Mouse (Mus musculus): ENCODE measurements at regions not wholly inside any gene's neighbourhood (a gene's known extent, or its start where the extent isn't known, plus 50 kb on each side); places are given as distances from the start of the nearest gene placed in this dataset.

DNA sequence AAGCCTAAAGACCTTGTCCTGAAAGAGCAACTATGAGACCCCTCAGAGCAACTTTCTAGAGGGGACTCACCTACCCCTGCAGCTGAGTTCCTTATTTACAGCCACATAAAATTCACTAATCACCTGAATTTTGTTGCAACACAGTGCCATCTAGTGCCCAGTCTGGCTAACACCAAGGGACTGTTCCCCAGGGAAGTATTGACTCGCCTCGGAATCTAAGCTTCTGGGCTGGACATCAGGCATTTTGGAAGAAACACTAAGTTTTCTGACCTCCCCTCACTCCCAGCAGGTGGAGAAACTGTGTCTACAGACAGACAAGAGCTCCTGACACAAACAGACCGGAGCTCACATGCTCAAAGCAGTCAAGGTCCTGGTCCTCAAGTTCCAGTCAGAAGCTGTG is 343.4 kb downstream of the Rnf144a start:
- DNase-seq (ENCODE audit: low spot score in 2 of 2) = peak; percentile 79 to 82

DNA sequence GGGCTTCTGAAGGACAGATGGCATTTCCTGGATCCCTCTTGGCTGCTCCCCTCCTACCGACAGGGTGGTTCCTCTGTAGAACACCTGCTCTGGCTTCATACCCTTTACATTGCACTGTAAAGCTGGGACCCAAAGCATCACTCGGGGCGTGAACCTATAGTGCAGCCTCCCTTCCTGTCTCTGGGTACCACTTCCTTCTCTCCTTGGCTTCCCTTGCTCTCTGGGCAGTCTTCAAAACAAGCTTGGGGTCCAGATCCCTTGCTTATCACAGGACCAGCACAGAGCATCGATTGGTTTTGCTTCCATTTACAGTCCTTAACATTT is 346.4 kb downstream of the Rnf144a start:
- DNase-seq (ENCODE audit: low spot score in 2 of 2) = no peak

DNA sequence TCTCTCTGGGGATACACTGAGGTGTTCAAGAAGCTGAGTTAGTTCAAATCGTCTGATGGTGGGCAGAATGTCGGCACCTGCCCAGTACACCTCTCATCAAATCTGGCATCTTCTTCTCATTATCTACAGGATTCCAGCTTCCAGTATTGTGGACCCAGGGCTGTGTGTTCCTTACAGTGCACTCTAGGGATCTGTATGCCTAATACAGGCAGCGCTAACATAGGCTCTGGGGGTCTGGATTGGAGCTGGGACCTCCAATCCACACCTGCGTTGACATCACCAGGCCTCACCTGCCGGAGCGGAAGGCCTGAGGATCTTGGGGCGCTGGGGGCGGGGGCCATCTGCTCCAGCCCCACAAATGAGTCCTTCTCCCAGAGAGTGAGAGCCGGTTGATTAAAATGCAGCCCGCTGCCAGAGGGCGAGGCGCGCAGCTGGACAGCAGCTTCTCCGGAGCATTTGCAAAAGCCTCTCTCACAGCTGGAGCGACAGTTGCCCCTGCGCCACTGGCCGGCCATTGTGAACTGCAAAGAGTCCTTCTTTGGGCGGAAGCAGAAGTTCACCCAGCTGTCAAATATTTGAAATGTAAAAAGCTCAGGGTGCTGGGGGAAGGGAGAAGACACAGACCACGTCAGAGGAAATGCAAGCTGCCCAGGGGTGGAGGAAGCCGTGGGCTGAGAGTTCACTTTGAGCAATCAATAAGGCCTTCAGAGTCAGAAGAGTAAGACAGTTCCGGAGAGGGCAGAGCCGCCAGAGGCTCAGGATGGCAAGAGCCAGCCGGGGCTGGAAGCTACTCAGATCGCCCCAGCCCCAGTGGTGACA is 347.0 kb downstream of the Rnf144a start:
- DNase-seq (ENCODE audit: low spot score in 2 of 2) = peak; percentile 64 to 65

DNA sequence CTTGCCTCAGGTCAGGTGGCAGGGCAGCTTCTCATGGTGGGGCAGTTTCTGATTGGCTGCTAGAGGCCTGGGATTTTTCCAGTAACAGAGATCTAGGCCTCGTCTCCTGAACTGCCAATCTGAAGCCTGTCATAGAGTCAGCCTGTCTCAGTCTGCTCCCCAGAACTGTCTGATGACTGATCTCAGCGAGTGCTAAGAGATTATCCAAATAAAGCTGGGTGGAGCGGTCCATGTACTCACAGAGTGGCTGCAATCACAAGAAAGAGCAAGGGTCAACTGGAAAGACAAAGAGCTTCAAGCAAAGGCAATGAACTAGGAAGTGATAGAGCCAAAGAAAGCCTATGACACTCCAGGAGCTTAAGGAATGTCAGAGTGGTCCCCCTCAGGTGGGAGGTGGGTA is 354.7 kb downstream of the Rnf144a start:
- peak in 1 of 2 experiments; percentile 9 for DNase-seq (ENCODE audit: low spot score in 2 of 2)

DNA sequence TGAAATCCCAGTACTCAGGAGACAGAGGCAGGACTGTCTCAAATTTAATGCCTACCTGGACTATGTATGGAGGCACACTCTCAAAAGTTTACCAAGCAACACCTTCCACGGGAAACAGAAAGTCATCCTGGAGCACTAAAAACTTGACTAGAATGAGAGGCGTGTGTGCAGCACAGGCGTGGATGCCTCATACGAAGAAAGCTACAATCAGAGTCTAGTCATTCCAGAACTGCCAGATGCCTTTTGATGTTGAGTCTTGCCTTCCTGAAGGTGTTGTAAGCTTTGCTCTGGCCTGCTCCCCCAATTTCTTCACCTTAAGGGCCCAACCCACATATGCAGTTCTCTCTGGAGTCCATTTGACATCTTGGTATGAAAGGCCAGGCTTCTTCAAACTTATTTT is 356.0 kb downstream of the Rnf144a start:
- DNase-seq (ENCODE audit: low spot score in 2 of 2) = peak in 1 of 2 experiments; percentile 7

DNA sequence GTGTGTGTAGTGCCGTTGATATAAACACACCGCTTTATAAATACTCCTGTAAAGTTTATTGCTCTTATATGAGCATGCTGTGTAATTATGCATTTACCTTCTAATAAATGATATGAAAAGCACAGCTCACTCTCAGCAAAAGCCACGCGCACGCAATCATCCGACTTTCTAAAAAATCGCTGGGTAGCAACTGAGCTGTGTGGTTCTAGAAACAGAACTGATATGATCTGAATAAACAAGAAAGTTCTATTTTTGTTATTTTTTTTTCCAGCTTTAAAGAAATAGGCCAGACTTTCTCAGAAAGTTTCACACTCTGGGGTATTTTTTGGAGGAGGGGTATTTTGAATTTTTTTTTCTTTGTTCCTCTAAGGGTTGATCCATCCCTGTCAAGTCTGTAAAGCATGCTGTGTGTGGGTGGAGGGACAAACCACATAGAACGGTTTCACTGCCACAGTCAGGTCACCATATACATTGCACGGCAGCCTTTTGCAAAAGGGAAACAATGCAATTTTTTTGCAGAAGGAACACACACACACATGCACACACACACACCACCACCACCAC is 357.5 kb downstream of the Rnf144a start:
- peak in 1 of 2 experiments; percentile 33 for DNase-seq (ENCODE audit: low spot score in 2 of 2)

DNA sequence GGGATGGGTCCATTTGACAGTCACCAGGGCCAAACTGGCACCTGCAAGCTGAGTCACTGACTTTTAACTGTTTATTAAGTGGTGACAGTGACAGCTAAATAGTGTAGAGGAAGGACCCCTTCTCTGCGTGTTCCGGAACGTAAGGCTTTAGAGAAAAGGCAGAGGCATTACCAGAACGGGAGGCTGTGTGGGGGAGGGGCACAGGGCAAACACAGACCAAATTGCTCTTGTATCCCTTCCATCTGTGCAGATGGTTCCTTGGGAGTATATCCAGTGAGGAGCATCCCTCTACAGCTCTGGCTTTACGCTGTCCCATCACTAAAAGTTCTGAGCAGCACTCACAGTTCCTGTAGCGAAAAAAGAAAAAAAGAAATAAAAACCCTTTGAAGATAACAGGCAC is 368.1 kb downstream of the Rnf144a start:
- no peak for DNase-seq (ENCODE audit: low spot score in 2 of 2)

DNA sequence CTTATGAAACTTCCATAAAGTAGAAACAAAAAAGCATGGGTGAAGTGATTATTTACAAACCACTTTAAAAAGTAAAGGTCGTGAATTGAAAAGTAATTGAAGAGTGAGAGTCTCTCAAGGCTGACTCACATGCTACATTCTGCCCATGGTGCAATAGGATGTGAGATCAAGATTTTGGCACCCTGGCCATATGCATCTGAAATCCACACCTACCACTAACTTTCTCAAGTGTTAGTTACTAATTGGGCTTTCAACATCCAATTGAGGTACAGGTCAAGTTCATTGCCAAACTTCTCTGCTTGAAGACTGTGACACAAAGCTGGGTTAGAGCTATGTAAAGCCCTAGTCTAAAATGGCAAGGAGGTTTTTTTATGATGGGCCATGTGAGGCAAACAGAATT is 369.7 kb downstream of the Rnf144a start:
- no peak for DNase-seq (ENCODE audit: low spot score in 2 of 2)

DNA sequence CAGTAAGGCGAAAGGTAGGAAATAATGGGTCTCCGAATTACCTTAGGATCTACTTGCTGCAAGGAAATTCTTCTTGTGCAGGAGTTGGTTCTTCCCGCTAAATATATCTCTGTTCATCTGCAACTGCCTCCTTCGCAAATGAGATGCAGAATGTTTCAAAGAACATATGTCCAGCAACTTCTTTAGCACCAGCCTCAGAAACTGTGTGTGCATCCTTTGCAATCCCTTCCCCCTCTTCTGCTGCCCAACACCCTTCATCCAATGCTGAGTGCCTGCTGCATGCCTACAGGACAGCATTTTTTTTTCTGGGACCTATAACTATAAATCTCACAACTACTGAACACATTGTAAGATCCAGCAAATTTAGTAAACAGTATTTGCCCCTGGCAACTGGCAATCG is 402.1 kb downstream of the Rnf144a start:
- peak; percentile 31 to 62 for DNase-seq (ENCODE audit: low spot score in 2 of 2)

DNA sequence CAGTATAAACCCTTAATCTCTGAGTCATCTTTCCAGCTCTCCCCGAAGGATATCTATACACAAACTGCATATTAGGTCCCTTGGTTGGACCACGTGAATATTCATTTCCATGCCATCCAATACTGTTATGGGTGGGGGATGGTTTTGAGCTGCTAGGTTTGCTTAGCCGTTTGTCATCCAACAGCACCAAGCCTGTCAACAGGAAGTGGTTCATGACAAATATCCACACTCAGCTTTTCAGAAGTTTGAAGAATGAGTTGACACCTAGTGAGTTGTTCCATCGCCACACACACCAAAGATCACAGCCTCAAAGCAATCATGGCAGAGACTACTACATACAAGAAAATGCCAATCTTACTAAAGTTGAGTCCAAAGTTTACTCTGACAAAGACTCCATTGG is 421.0 kb downstream of the Rnf144a start:
- DNase-seq (ENCODE audit: low spot score in 2 of 2) = no peak

DNA sequence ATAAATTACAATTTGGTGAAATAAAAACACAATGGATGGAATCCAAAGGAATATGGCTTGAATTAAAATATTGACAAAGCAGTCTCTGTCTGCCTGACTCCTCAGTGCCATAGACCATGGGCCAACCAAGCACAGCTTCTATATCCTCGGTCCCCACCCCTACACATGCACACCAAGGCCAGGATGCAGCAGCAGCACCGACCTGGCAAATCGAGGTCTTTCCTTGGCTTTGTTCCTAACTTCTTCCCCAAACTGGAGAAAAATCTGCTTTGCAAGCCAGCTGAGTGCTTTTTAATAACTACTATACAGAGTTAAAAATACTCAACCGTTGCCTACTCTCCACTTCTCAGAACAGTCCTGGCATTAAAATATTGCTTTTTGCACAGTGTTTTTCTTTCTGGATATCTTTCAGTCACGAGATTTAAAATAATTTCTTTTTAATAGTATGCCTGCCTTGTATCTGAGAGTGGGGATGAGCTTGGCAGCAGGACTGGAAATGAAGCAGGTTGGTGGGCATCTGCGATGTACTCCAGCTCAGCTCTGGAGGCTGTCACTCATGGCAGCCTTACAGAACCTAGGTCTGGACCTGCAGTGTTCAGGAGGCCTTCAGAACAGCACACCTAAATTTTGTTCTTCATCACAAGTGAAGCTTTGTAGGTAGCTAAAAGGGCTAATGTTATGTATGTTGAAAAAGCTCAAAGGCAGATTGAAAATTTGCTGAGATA is 423.1 kb downstream of the Rnf144a start:
- DNase-seq (ENCODE audit: low spot score in 2 of 2) = peak in 1 of 2 experiments; percentile 33

DNA sequence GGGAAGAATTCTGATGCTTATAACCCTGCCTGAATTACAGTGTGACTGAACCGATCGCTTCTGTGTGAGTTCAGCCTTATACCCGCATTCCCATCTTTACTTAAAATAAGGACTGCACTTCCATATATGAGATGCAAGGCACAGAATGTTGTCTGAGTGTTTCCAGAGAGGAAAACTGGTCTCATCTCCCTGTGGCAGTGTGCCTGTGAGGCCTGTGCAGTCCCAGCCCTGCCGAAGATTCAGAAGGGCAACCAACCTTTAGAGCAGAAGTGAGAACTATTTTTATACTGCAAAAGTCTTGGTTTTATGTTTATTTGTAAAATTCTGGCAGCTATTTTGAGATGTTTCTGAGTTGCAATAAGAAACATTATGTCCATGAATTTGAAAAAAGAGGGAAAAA is 432.5 kb downstream of the Rnf144a start:
- DNase-seq (ENCODE audit: low spot score in 2 of 2) = peak; percentile 44 to 50

DNA sequence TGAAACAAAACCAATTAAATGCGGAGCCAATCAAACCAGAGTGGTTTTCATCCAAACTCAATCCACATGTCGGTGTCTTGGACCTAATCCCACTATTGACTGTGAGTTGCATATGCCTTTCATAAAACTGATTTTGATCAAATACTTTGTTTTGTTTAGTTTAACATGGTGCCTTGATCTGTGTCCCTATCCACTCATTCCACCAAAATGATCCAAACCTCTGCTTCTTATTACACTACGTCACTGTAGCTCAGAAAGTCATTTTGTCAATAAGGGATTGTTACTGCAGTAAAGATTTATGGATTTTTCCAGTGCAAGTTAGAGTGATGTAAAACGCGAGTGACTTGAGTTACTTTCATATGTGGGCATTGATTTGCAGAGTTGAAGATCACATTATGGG is 436.7 kb downstream of the Rnf144a start:
- no peak for DNase-seq (ENCODE audit: low spot score in 2 of 2)

DNA sequence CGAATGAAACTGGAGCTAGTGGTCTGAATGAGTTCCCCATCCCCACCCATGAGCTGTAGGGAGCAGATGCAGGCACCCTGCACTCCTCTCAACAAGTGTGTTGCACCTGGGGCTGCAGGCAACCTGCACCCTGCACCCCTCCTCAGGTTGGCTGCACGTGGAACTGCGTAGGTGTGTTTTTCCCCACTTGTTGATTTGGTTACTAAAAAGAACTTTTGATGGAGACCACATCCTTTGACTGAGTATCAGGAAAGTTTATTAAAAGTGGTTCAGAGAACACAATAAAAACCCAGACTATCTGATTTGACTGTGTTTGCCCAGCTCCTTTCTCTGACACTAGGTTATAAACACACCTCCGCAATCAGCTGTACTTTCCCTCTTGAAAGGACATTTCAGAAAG is 456.5 kb downstream of the Rnf144a start:
- no peak for DNase-seq (ENCODE audit: low spot score in 2 of 2)

DNA sequence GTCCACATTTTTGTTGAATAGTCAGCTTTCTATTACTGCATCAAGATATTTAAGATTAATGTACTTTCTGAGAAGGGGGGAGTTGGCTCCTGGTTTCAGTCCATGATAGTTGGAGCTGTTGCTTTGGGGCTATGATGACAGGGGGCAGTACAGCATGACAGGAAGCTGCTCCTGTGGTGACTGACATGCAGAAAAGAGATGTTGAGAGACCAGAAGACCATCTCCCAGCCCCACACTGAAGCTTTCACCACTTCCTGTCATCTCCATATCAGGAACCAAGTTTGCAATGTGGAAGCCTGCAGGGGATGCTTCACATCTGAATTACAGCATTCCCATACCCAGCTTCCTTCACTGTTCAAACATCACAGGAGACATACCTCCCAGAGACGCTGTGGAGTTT is 457.5 kb downstream of the Rnf144a start:
- no peak for DNase-seq (ENCODE audit: low spot score in 2 of 2)

DNA sequence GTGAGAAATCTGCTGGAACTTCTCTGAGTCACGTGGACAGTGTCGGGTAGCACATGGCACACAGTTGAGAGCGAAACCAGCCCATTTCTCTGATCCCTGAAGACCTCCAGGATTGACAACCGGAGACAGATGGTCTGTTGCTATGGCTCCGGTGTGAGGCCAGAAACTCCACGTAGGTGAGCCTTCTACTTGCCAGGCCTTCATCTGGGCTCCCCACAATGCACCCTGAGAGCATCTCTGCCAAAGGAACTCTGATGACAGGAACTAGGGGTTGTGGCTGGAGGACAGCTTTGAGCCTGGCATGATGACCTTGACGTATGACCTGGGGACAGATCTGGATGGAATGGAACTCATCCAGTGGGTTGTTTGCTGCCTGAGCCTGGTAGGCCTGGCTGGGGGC is 467.9 kb downstream of the Rnf144a start:
- no peak for DNase-seq (ENCODE audit: low spot score in 2 of 2)

DNA sequence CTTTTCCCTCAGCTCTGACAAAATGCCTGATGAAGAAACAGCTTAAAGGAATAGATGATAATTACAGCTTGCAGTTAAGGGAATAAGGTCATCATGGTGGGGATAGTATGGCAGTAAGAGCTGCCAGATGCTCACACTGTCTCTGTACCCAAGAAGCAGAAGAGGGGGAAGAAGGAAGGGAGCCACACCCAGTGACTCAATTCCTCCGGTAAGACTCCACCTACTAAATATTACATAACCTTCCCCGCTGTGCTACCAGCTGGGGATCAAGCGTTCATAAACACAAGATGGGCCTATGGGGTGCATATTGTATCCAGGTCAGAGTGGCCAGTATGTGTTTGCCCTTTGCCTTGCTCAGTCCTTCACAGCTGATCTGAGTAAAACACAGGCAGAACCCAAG is 468.9 kb downstream of the Rnf144a start:
- DNase-seq (ENCODE audit: low spot score in 2 of 2) = no peak

DNA sequence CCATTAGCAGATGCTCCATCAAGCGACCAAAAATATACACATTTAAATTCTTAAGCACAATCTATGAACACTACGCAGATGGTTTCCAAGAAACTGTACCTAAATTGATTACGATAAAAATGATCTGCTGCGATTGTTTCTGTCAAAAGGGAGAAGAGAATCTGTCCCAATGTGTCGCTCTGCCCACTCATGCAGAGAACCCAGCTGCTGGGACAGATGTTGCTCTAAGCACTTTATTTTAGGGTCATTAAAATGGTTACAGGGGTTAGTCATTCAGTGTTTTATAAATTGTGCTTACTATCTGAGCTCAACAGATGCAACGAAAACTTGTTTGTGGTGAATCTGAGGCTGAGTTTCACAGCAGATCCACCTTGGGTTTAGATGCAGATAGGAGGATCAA is 476.2 kb downstream of the Rnf144a start:
- DNase-seq (ENCODE audit: low spot score in 2 of 2) = no peak

DNA sequence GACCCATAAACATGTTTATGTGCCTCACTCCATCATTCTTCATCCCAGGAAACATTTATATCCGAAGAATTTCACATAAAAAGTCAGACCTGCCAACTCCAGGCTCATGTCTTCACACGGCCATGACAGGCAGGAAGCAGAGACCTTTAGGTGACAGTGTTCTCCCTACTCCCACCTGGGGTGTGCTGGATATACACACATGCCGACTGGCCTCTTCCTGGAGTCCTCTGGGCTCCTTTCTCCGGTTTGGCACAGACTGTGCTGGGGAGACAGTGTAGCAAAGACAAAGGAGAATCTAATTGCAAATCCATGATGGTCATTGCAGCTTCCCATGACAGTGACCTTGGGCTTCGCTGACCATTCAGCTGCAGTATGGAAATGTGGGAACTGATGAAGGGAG is 480.1 kb downstream of the Rnf144a start:
- DNase-seq (ENCODE audit: low spot score in 2 of 2) = no peak

DNA sequence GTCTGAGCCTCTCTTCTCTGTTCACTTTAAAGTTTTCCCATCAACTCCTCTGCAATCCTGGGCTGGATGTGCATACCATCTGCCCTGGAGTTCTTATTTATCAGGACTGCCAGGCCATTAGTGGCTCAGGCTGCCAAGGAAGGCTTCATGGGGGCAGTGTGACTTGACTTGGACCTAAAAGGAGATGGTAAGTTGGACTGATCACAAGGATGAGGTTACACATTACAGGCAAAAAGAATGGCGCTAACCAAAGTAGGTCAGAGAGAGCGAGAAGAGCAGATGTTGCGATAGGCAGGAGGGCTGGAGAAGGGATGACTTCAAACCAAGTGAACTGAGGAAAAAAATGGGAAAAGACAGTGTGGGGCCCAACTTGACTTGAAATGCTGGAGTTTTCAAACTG is 480.5 kb downstream of the Rnf144a start:
- no peak for DNase-seq (ENCODE audit: low spot score in 2 of 2)

DNA sequence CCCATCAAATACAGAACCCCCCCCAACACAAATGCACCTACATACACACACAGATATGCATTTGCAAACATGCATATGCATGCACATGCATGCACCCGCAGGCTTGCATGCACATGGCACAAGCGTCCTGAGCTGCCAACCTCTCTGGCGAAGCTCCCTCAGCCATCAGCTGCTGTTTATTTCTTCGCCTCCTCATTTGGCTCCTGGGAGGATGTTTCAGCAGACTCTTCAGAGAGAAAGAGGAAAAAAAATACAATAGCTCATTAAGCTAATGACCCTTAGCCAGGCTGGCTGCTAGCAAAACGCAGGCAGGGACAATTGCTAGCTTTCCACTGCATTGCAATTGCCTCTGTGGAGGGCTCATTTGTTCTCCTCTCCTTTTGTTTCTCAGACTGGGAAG is 488.7 kb downstream of the Rnf144a start:
- DNase-seq (ENCODE audit: low spot score in 2 of 2) = peak in 1 of 2 experiments; percentile 26

DNA sequence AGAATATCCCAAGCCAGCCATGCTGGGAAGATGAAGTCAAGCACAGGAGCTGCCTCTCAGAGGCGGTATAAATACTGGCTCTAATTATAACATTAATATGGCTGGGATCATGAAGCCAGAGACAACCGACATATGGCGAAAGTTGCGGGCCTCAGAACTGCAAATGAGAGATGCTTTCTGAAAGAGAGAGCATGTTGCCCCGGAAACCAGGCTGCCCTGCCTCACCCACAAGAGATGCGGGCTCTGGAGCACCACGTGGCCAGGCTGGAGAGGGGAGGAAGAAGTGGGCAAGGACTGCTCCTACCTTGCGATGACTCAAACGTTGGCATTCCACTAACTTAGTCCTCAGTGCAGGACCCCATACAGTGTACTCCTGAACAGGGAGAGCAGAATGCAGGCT is 490.5 kb downstream of the Rnf144a start:
- DNase-seq (ENCODE audit: low spot score in 2 of 2) = peak; percentile 60 to 73

DNA sequence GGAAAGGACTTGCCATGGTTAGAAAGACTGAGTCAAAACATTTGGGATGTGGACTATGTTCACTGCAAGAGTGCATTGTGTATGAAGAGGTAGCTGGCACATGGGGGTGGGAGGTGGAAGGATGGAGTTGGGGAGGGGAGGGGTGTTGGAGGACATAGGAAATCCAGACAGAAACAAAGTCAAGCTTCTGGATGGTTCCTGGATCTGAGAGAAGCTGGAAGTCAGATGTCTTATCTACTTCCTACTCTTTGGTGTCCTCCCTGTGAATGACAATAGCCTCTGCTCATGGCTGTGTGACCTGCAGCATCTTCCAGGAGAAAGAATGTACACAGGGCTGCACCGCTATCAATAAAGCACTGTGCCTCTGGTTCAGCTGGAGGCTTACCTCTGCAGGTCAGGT is 491.3 kb downstream of the Rnf144a start:
- DNase-seq (ENCODE audit: low spot score in 2 of 2) = no peak
